Mouse (Mus musculus) embryonic facial prominence, embryonic 14.5 days (tissue): ENCODE results near the gene Gnao1. TPM values are rescaled to one million over a fixed set of nuclear protein-coding genes. Genes with fewer than 3 reads are reported as not detected.

ENCODE experiments used
- ATAC-seq: fragments of 200-750 bp; cut with Nextera tagmentation; 2 replicates; pipeline ENCODE4 v1.8.0; 2017; ENCODE audit warnings: low read depth, moderate number of reproducible peaks, moderate TSS enrichment
- DNase-seq: peaks from one replicate; pipeline ENCODE4 v3.0.0-alpha.2; 2015; ENCODE audit warnings: low spot score
- H3K27ac ChIP-seq: fragments of 300-500 bp; sonication (generic); replicated peaks from 2 replicates; pipeline ENCODE4 v1.5.1; 2014; ENCODE audit warnings: low read depth, mild to moderate bottlenecking, low read length, moderate library complexity
- H3K27me3 ChIP-seq: fragments of 300-500 bp; sonication (generic); replicated peaks from 2 replicates; pipeline ENCODE4 v1.6.1; 2014; ENCODE audit warnings: low read length; ENCODE audit not compliant: control insufficient read depth, insufficient read depth
- H3K36me3 ChIP-seq: fragments of 300-500 bp; sonication (generic); 2 replicates; pipeline ENCODE4 v1.6.1; 2014; ENCODE audit warnings: low read length, mixed read lengths; ENCODE audit not compliant: control insufficient read depth, insufficient read depth
- H3K4me1 ChIP-seq: fragments of 300-500 bp; sonication (generic); 2 replicates; pipeline ENCODE4 v1.6.1; 2014; ENCODE audit warnings: antibody characterized with exemption, low read length; ENCODE audit not compliant: control insufficient read depth, insufficient read depth
- H3K4me2 ChIP-seq: fragments of 300-500 bp; sonication (generic); 2 replicates; pipeline ENCODE4 v1.6.1; 2014; ENCODE audit warnings: low read depth, mild to moderate bottlenecking, low read length, moderate library complexity, mixed read lengths
- H3K4me3 ChIP-seq: fragments of 300-500 bp; sonication (generic); 2 replicates; pipeline ENCODE4 v1.5.1; 2014; ENCODE audit warnings: low read depth, mild to moderate bottlenecking, low read length
- H3K9ac ChIP-seq: fragments of 300-500 bp; sonication (generic); 2 replicates; pipeline ENCODE4 v1.6.1; 2014; ENCODE audit warnings: low read depth, mild to moderate bottlenecking, low read length, moderate library complexity, mixed read lengths
- H3K9me3 ChIP-seq: fragments of 300-500 bp; sonication (generic); 2 replicates; pipeline ENCODE4 v1.6.1; 2016; ENCODE audit warnings: low read length; ENCODE audit not compliant: control insufficient read depth
- WGBS: fragments of 180-500 bp; shearing (Covaris S2); extraction: QIAGEN DNeasy Blood & Tissue Kit; methylation state at CpG from one replicate; pipeline ENCODE4 v1.1.7; 2014; 5-methylcytosine and 5-hydroxymethylcytosine counted together
- polyA plus RNA-seq: library from polyadenylated mRNA; unstranded; fragments of >200 nt; fragmentation: Nextera tagmentation; extraction: Ambion mirVana; gene quantifications from 2 replicates; pipeline ENCODE4 v1.2.1, GENCODE M21; 2014

Gnao1 gene
- polyA plus RNA-seq, 1 experiment from 2014 or later, result 14.6 TPM

GRCm38 (mm10) chr8:93932873-93933272 lies 123.1 kb downstream of the Gnao1 start:
- 26% methylated on average over 6 of the region's 6 CpGs for WGBS
- no peaks in the 10 kb centered on the region for H3K27me3 ChIP-seq
- H3K9me3 ChIP-seq, result no peaks in the 10 kb centered on the region
- no peak overlapping the region for H3K4me2 ChIP-seq
- H3K27ac ChIP-seq, result no peak overlapping the region
- H3K4me1 ChIP-seq, result no peaks in the 10 kb centered on the region
- H3K9ac ChIP-seq, result no peak overlapping the region
- ATAC-seq (peak; percentile 68; the same call in 1 of the 2 replicates), DNase-seq (peak; percentile 56)
- no peak overlapping the region for H3K4me3 ChIP-seq
- H3K36me3 ChIP-seq, result no peaks in the 10 kb centered on the region

- Histone ChIP-seq H3K4me2 (no peak overlapping the region), H3K9ac (no peak overlapping the region), H3K4me1 (no peaks in the 10 kb centered on the region), H3K36me3 (no peaks in the 10 kb centered on the region), H3K27me3 (no peaks in the 10 kb centered on the region), H3K9me3 (no peaks in the 10 kb centered on the region), H3K27ac (no peak overlapping the region), H3K4me3 (no peak overlapping the region)
- ATAC-seq (no peak), DNase-seq (no peak)
- 76% methylated on average over 2 of the region's 2 CpGs for WGBS
Observed at GRCm38 (mm10) chr8:93933288-93933687, 123.5 kb downstream of the Gnao1 start.

GRCm38 (mm10) chr8:93938193-93938592 lies 128.4 kb downstream of the Gnao1 start:
- Histone ChIP-seq H3K27ac (no peak overlapping the region), H3K9me3 (no peaks in the 10 kb centered on the region), H3K4me3 (no peak overlapping the region), H3K4me2 (no peak overlapping the region), H3K27me3 (no peaks in the 10 kb centered on the region), H3K4me1 (peaks cover 5% of the 10 kb centered on the region; the same call in 1 of the 2 replicates), H3K9ac (no peak overlapping the region), H3K36me3 (no peaks in the 10 kb centered on the region)
- ATAC-seq (no peak), DNase-seq (no peak)
- WGBS, result 90% methylated on average over 3 of the region's 3 CpGs

GRCm38 (mm10) chr8:93940542-93941423 lies 131.0 kb downstream of the Gnao1 start:
- no peak for ATAC-seq

GRCm38 (mm10) chr8:93941636-93942054 lies 131.9 kb downstream of the Gnao1 start:
- no peak for DNase-seq
- no peaks in the 10 kb centered on the region for H3K36me3 ChIP-seq

More at GRCm38 (mm10) chr8:93940542-93941423, 131.0 kb downstream of the Gnao1 start:
- 61% methylated on average over 7 of the region's 11 CpGs for WGBS
- DNase-seq, result no peak
- no peak overlapping the region for H3K27ac ChIP-seq
- no peak overlapping the region for H3K9ac ChIP-seq
- no peak overlapping the region for H3K4me2 ChIP-seq
- H3K4me3 ChIP-seq, result no peak overlapping the region
- H3K36me3 ChIP-seq, result no peaks in the 10 kb centered on the region
- H3K9me3 ChIP-seq, result no peaks in the 10 kb centered on the region
- H3K27me3 ChIP-seq, result no peaks in the 10 kb centered on the region
- H3K4me1 ChIP-seq, result peaks cover 5% of the 10 kb centered on the region; the same call in 1 of the 2 replicates

GRCm38 (mm10) chr8:93945781-93946180 lies 136.0 kb downstream of the Gnao1 start:
- Histone ChIP-seq H3K4me1 (peaks cover 4% of the 10 kb centered on the region; the same call in 1 of the 2 replicates), H3K27ac (no peak overlapping the region), H3K27me3 (no peaks in the 10 kb centered on the region), H3K9me3 (no peaks in the 10 kb centered on the region), H3K4me2 (no peak overlapping the region), H3K9ac (no peak overlapping the region), H3K4me3 (no peak overlapping the region), H3K36me3 (0 out of 2 replicates have a peak, but pooled peaks cover 2% of the 10 kb centered on the region)
- no peak for DNase-seq
- 67% methylated on average over 4 of the region's 4 CpGs for WGBS
- no peak for ATAC-seq

More at GRCm38 (mm10) chr8:93941636-93942054, 131.9 kb downstream of the Gnao1 start:
- WGBS, result 71% methylated on average over 4 of the region's 4 CpGs
- H3K4me1 ChIP-seq, result peaks cover 5% of the 10 kb centered on the region; the same call in 1 of the 2 replicates
- no peak for ATAC-seq
- H3K4me3 ChIP-seq, result no peak overlapping the region
- H3K9me3 ChIP-seq, result no peaks in the 10 kb centered on the region
- no peaks in the 10 kb centered on the region for H3K27me3 ChIP-seq
- H3K9ac ChIP-seq, result no peak overlapping the region
- H3K27ac ChIP-seq, result no peak overlapping the region
- no peak overlapping the region for H3K4me2 ChIP-seq

- ATAC-seq, result no peak
- 100% methylated on average over 1 of the region's 1 CpGs for WGBS
Observed at GRCm38 (mm10) chr8:93946397-93946796, 136.6 kb downstream of the Gnao1 start.

GRCm38 (mm10) chr8:93950133-93950532 lies 140.4 kb downstream of the Gnao1 start:
- no peak for ATAC-seq
- 78% methylated on average over 14 of the region's 14 CpGs for WGBS

More at GRCm38 (mm10) chr8:93946397-93946796, 136.6 kb downstream of the Gnao1 start:
- Histone ChIP-seq H3K27ac (no peak overlapping the region), H3K9me3 (no peaks in the 10 kb centered on the region), H3K4me3 (no peak overlapping the region), H3K27me3 (no peaks in the 10 kb centered on the region), H3K9ac (no peak overlapping the region), H3K4me2 (no peak overlapping the region), H3K36me3 (0 out of 2 replicates have a peak, but pooled peaks cover 6% of the 10 kb centered on the region), H3K4me1 (no peaks in the 10 kb centered on the region)
- DNase-seq, result no peak

More at GRCm38 (mm10) chr8:93950133-93950532, 140.4 kb downstream of the Gnao1 start:
- no peak overlapping the region for H3K27ac ChIP-seq
- no peaks in the 10 kb centered on the region for H3K4me1 ChIP-seq
- no peaks in the 10 kb centered on the region for H3K27me3 ChIP-seq
- H3K9ac ChIP-seq, result no peak overlapping the region
- no peak overlapping the region for H3K4me2 ChIP-seq
- H3K4me3 ChIP-seq, result no peak overlapping the region
- H3K36me3 ChIP-seq, result 0 out of 2 replicates have a peak, but pooled peaks cover 15% of the 10 kb centered on the region
- no peaks in the 10 kb centered on the region for H3K9me3 ChIP-seq
- DNase-seq, result no peak
